Mouse (Mus musculus): ENCODE measurements around the gene 4921507P07Rik. TPM values are rescaled to one million over a fixed set of nuclear protein-coding genes. Genes with fewer than 3 reads are reported as not detected.
"Not testable (repeated sequence)": the region's sequence is repeated elsewhere in the genome, so short reads cannot be mapped to it uniquely, and the experiment has no call there.

Gene 4921507P07Rik
- total RNA-seq, 2 experiments from 2014 or later: 0.30 to 0.41 TPM

- DNase-seq (ENCODE audit: low spot score in 2 of 2): peak in 1 of 2 experiments; percentile 81
- intact Hi-C loops (cut with DNase I): no loop called here
Measured at GRCm38 (mm10) chr6:50562421-50562820, 34.0 kb downstream of the 4921507P07Rik start.

GRCm38 (mm10) chr6:50560776-50561175 lies 35.7 kb downstream of the 4921507P07Rik start:
- intact Hi-C loops (cut with DNase I): no loop called here
- no peak for DNase-seq (ENCODE audit: low spot score in 2 of 2)

GRCm38 (mm10) chr6:50558877-50559276 lies 37.6 kb downstream of the 4921507P07Rik start:
- intact Hi-C loops (cut with DNase I): no loop called here
- no peak for DNase-seq (ENCODE audit: low spot score in 2 of 2)

- DNase-seq (ENCODE audit: low spot score in 2 of 2): no peak
- intact Hi-C loops (cut with DNase I): no loop called here
Measured at GRCm38 (mm10) chr6:50557566-50557965, 38.9 kb downstream of the 4921507P07Rik start.

GRCm38 (mm10) chr6:50554223-50554622 lies 42.2 kb downstream of the 4921507P07Rik start:
- DNase-seq (ENCODE audit: low spot score in 2 of 2); intact Hi-C loops (cut with DNase I): not testable (repeated sequence)

- DNase-seq (ENCODE audit: low spot score in 2 of 2): no peak
- intact Hi-C loops (cut with DNase I): no loop called here
Measured at GRCm38 (mm10) chr6:50552881-50553518, 43.4 kb downstream of the 4921507P07Rik start.

GRCm38 (mm10) chr6:50549791-50550190 lies 46.6 kb downstream of the 4921507P07Rik start:
- no peak for DNase-seq (ENCODE audit: low spot score in 2 of 2)
- intact Hi-C loops (cut with DNase I): loop anchor here (5.0 to 10.0 kb wide), 3 partner anchors 365 to 625 kb away; no protein-coding TSS in a partner anchor

GRCm38 (mm10) chr6:50549051-50549450 lies 47.4 kb downstream of the 4921507P07Rik start:
- intact Hi-C loops (cut with DNase I): loop anchor here (5.0 to 10.0 kb wide), 3 partner anchors 364 to 624 kb away; no protein-coding TSS in a partner anchor
- peak in 1 of 2 experiments; percentile 81 for DNase-seq (ENCODE audit: low spot score in 2 of 2)

- peak; percentile 54 to 60 for DNase-seq (ENCODE audit: low spot score in 2 of 2)
- intact Hi-C loops (cut with DNase I): loop anchor here (5.0 to 10.0 kb wide), 3 partner anchors 361 to 621 kb away; no protein-coding TSS in a partner anchor
Measured at GRCm38 (mm10) chr6:50545412-50546043, 50.9 kb downstream of the 4921507P07Rik start.

- intact Hi-C loops (cut with DNase I): loop anchor here (5.0 to 10.0 kb wide), 3 partner anchors 358 to 1025 kb away; no protein-coding TSS in a partner anchor
- DNase-seq (ENCODE audit: low spot score in 2 of 2): no peak
Measured at GRCm38 (mm10) chr6:50542535-50542934, 53.9 kb downstream of the 4921507P07Rik start.

GRCm38 (mm10) chr6:50539641-50540040 lies 56.8 kb downstream of the 4921507P07Rik start:
- intact Hi-C loops (cut with DNase I): loop anchor here (5.0 to 10.0 kb wide), 4 partner anchors 355 to 1022 kb away; partner anchors contain the start of gene Mpp6
- DNase-seq (ENCODE audit: low spot score in 2 of 2): no peak

GRCm38 (mm10) chr6:50536461-50536892 lies 60.0 kb downstream of the 4921507P07Rik start:
- DNase-seq (ENCODE audit: low spot score in 2 of 2): peak; percentile 72 to 80
- intact Hi-C loops (cut with DNase I): loop anchor here (2.0 to 5.0 kb wide), 2 partner anchors 230 to 424 kb away; partner anchors contain the start of gene Mpp6

- intact Hi-C loops (cut with DNase I): loop anchor here (5.0 kb wide), 1 partner anchor 423 kb away; the partner anchor contains the start of gene Mpp6
Measured at GRCm38 (mm10) chr6:50535346-50535745, 61.1 kb downstream of the 4921507P07Rik start.

GRCm38 (mm10) chr6:50531920-50532319 lies 64.5 kb downstream of the 4921507P07Rik start:
- intact Hi-C loops (cut with DNase I): no loop called here
- no peak for DNase-seq (ENCODE audit: low spot score in 2 of 2)

More at GRCm38 (mm10) chr6:50535346-50535745, 61.1 kb downstream of the 4921507P07Rik start:
- DNase-seq (ENCODE audit: low spot score in 2 of 2): no peak

GRCm38 (mm10) chr6:50531003-50531402 lies 65.4 kb downstream of the 4921507P07Rik start:
- intact Hi-C loops (cut with DNase I): no loop called here
- DNase-seq (ENCODE audit: low spot score in 2 of 2): no peak

GRCm38 (mm10) chr6:50529194-50529593 lies 67.2 kb downstream of the 4921507P07Rik start:
- intact Hi-C loops (cut with DNase I): loop anchor here (5.0 kb wide), 1 partner anchor 127 kb away; no protein-coding TSS in a partner anchor
- DNase-seq (ENCODE audit: low spot score in 2 of 2): peak in 1 of 2 experiments; percentile 14

- peak in 1 of 2 experiments; percentile 24 for DNase-seq (ENCODE audit: low spot score in 2 of 2)
- intact Hi-C loops (cut with DNase I): loop anchor here (2.0 to 5.0 kb wide), 3 partner anchors 73 to 215 kb away; no protein-coding TSS in a partner anchor
Measured at GRCm38 (mm10) chr6:50527416-50527815, 69.0 kb downstream of the 4921507P07Rik start.

- peak; percentile 80 to 85 for DNase-seq (ENCODE audit: low spot score in 2 of 2)
- intact Hi-C loops (cut with DNase I): loop anchor here (2.0 to 5.0 kb wide), 3 partner anchors 72 to 214 kb away; no protein-coding TSS in a partner anchor
Measured at GRCm38 (mm10) chr6:50526597-50527024, 69.8 kb downstream of the 4921507P07Rik start.

- intact Hi-C loops (cut with DNase I): loop anchor here (2.0 to 5.0 kb wide), 3 partner anchors 71 to 213 kb away; no protein-coding TSS in a partner anchor
- DNase-seq (ENCODE audit: low spot score in 2 of 2): no peak
Measured at GRCm38 (mm10) chr6:50525846-50526245, 70.6 kb downstream of the 4921507P07Rik start.

Measured in left cerebral cortex, postnatal 25 days (tissue).